Mouse (Mus musculus): ENCODE results near the gene Rbm17. TPM values are rescaled to one million over a fixed set of nuclear protein-coding genes. Genes with fewer than 3 reads are reported as not detected.

The Rbm17 gene
- total and polyA plus RNA-seq, 3 experiments: 199 to 405 (median 239) TPM

DNA sequence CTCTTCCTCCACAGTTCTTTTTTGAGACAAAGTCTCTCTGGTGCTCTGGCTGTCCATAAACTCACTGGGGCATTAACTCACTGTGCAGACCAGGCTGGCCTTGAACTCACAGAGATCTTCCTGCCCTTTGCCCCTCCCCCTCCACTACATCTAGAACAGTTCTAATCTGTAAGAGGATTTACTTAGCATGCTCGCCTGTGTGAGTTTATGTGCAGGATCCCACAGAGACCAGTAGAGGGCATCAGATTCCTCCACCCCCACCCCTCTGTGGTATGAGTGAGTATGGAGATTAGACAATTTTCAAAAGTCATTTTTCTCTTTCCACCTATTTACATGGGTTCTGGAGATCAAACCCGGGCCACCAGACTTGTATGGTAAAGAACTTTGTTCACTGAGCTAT lies 56.3 kb downstream of the Rbm17 start (continued):
- TF ChIP-seq MEF2A (IDR thresholded peaks at IDR 0.05; ENCODE audit: borderline replicate concordance, low read depth, low read length) (no peak), GABPA (IDR thresholded peaks at IDR 0.05; ENCODE audit: insufficient replicate concordance, low read depth, low read length) (no peak), ZMIZ1 (IDR thresholded peaks at IDR 0.05; ENCODE audit: low read depth, low read length) (no peak), NRF1 (IDR thresholded peaks at IDR 0.05; ENCODE audit: low read depth, low read length) (no peak), HCFC1 (IDR thresholded peaks at IDR 0.05; ENCODE audit: low read depth, low read length) (no peak)

DNA sequence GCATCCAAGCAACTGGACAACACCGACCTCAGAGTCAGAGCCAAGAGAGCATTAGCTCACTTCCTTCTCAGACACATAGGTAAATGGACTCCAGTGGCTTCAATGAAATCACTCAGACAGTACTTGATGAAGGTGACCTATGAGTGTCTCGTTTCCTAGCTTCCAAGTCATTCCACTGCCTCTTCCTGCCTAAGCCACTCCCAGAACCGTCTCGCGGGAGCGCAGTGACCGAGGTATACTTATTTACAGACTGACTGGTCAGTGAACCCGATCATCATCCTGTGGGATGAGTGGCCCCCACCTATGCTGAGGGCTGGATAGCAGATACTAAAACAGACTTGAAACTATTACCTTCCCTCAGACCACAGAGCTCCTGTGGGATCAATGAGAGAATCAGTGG lies 57.9 kb downstream of the Rbm17 start:
- Histone ChIP-seq H3K4me2 (ENCODE audit: insufficient read depth, low read depth, poor library complexity, severe bottlenecking) (no peak overlapping the region), H3K9me3 (replicated peaks; ENCODE audit: low read length) (peaks cover 2% of the 10 kb centered on the region), H3K4me1 (ENCODE audit: control insufficient read depth in 1 of 2, insufficient read depth in 2 of 2) (peaks cover 0 to 40% of the 10 kb centered on the region in 2 experiments; a peak in 3 of 4 replicates), H3K36me3 (replicated peaks in 1 of 2; ENCODE audit: control insufficient read depth in 1 of 2, insufficient read depth in 1 of 2, low read length in 1 of 2) (peaks cover 0 to 31% of the 10 kb centered on the region in 2 experiments), H3K9ac (ENCODE audit: insufficient read depth, low read depth) (no peak overlapping the region), H3K79me2 (replicated peaks; ENCODE audit: control insufficient read depth, extremely low read depth, insufficient read depth, poor library complexity, severe bottlenecking) (no peaks in the 10 kb centered on the region), H3K27me3 (replicated peaks) (no peaks in the 10 kb centered on the region), H3K4me3 (replicated peaks in 1 of 3; ENCODE audit: low read depth in 2 of 3, low read length in 2 of 3, poor library complexity in 1 of 3) (no peak overlapping the region), H3K27ac (ENCODE audit: insufficient read depth, low read depth) (no peak overlapping the region)
- no peak for DNase-seq (ENCODE audit: extremely low read depth)
- dilution Hi-C loops (cut with MboI; ENCODE audit: extremely low pct_ligation_motif_present, extremely low pct_unique_long_range_greater_than_20kb, low sequenced_read_pairs): no loop called here
- TF ChIP-seq BHLHE40 (IDR thresholded peaks at IDR 0.05; ENCODE audit: low read depth, low read length) (no peak), TBP (conservative IDR thresholded peaks at IDR 0.05; ENCODE audit: low read depth, low read length) (no peak), MEF2A (IDR thresholded peaks at IDR 0.05; ENCODE audit: borderline replicate concordance, low read depth, low read length) (no peak), IRF4 (IDR thresholded peaks at IDR 0.05; ENCODE audit: low read depth, low read length) (no peak), ZC3H11A (IDR thresholded peaks at IDR 0.05; ENCODE audit: low read depth, low read length) (no peak), USF1 (IDR thresholded peaks at IDR 0.05; ENCODE audit: low read depth, low read length) (no peak), POLR2A (IDR thresholded peaks at IDR 0.05; ENCODE audit: low read depth, low read length) (no peak), RCOR1 (conservative IDR thresholded peaks at IDR 0.05; ENCODE audit: low read depth, low read length) (no peak), POLR2AphosphoS2 (IDR thresholded peaks at IDR 0.05; ENCODE audit: low read depth, low read length) (no peak), ZNF384 (IDR thresholded peaks at IDR 0.05; ENCODE audit: low read depth, low read length) (no peak), UBTF (IDR thresholded peaks at IDR 0.05; ENCODE audit: low read depth, low read length) (no peak), MYC (IDR thresholded peaks at IDR 0.05; ENCODE audit: low read depth, low read length) (no peak)
- in situ Hi-C loops (cut with MboI; ENCODE audit: low pct_ligation_motif_present, low pct_unique_long_range_greater_than_20kb, low sequenced_read_pairs): no loop called here

DNA sequence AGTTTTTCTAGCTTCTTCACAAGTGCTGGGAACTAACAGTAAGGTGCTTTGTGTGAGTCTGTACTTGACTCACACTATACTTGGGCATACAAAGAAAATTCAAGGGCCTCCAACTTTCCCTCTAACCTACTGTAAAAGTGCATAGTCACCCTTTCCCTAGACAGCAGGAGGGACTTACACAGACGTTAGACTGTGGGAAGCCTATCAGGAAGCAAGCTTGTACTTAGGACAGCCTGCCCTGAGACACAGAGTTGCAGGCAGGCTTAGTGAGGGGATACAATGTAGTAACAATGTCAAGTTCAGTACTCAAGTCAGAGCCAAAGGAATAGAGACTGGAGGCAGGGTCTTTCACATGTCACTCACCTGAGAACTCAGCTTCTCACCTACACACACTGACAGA lies 58.6 kb downstream of the Rbm17 start:
- dilution Hi-C loops (cut with MboI; ENCODE audit: extremely low pct_ligation_motif_present, extremely low pct_unique_long_range_greater_than_20kb, low sequenced_read_pairs) (no loop called here), in situ Hi-C loops (cut with MboI; ENCODE audit: low pct_ligation_motif_present, low pct_unique_long_range_greater_than_20kb, low sequenced_read_pairs) (no loop called here)
- no peak for TF ChIP-seq BHLHE40 (IDR thresholded peaks at IDR 0.05; ENCODE audit: low read depth, low read length)
- no peak for TF ChIP-seq SMC3 (IDR thresholded peaks at IDR 0.05; ENCODE audit: low read depth, low read length)
- Histone ChIP-seq H3K4me1 (ENCODE audit: control insufficient read depth in 1 of 2, insufficient read depth in 2 of 2) (peaks cover 0 to 40% of the 10 kb centered on the region in 2 experiments; a peak in 3 of 4 replicates), H3K9me3 (replicated peaks; ENCODE audit: low read length) (peaks cover 2% of the 10 kb centered on the region), H3K79me2 (replicated peaks; ENCODE audit: control insufficient read depth, extremely low read depth, insufficient read depth, poor library complexity, severe bottlenecking) (no peaks in the 10 kb centered on the region), H3K36me3 (replicated peaks in 1 of 2; ENCODE audit: control insufficient read depth in 1 of 2, insufficient read depth in 1 of 2, low read length in 1 of 2) (peaks cover 0 to 35% of the 10 kb centered on the region in 2 experiments), H3K4me3 (replicated peaks in 1 of 3; ENCODE audit: low read depth in 2 of 3, low read length in 2 of 3, poor library complexity in 1 of 3) (no peak overlapping the region), H3K4me2 (ENCODE audit: insufficient read depth, low read depth, poor library complexity, severe bottlenecking) (no peak overlapping the region), H3K9ac (ENCODE audit: insufficient read depth, low read depth) (no peak overlapping the region), H3K27me3 (replicated peaks) (no peaks in the 10 kb centered on the region), H3K27ac (ENCODE audit: insufficient read depth, low read depth) (no peak overlapping the region)
- DNase-seq (ENCODE audit: extremely low read depth): no peak

All from CH12.LX (cell line).